Mouse (Mus musculus): ENCODE data around the gene Rad54l. TPM values are rescaled to one million over a fixed set of nuclear protein-coding genes. Genes with fewer than 3 reads are reported as not detected.
A peak's percentile ranks its signal among the peaks of the same experiment; 100 is the strongest.

Rad54l gene
- polyA plus RNA-seq, 1 experiment from 2014 or later: 79.2 TPM

DNA sequence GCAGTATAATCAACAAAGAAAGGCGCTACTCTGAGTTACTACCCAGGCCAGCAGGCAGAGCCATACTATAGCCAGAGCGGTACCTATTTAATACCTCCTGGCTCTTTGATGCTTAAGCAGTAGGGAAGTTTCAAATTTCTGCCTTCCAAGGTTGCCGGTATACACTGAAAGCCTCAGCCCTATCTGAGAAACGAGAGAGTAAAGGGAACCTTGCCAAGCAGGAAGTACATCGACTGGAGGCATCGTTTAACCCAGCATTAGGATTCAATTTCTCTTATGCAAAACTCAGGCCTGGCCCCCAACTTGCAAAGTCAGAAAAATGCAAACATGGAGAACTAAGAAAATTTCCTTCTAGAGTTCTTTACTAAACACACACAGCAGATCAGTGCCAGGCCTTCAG is 53.4 kb downstream of the Rad54l start:
- peaks cover 10% of the 10 kb centered on the region; the same call in 1 of the 2 replicates for H3K36me3 ChIP-seq (ENCODE audit: control insufficient read depth, insufficient read depth, low read length)
- ATAC-seq (replicated peaks; ENCODE audit: low FRiP score) (no peak), DNase-seq (ENCODE audit: low spot score) (no peak)
- no peak overlapping the region for H3K27ac ChIP-seq (ENCODE audit: low read depth, low read length)
- no peak overlapping the region for H3K4me2 ChIP-seq (ENCODE audit: low read depth, low read length, severe bottlenecking)
- H3K4me3 ChIP-seq (ENCODE audit: low read depth, low read length): no peak overlapping the region
- no peaks in the 10 kb centered on the region for H3K27me3 ChIP-seq (ENCODE audit: control insufficient read depth, insufficient read depth, low read length)
- WGBS: 94% methylated on average over 6 of the region's 6 CpGs
- H3K9ac ChIP-seq (ENCODE audit: low read length): no peak overlapping the region
- H3K9me3 ChIP-seq (ENCODE audit: control insufficient read depth, low read length): no peaks in the 10 kb centered on the region
- H3K4me1 ChIP-seq (replicated peaks; ENCODE audit: control insufficient read depth, insufficient read depth, low read length): no peaks in the 10 kb centered on the region

- H3K4me3 ChIP-seq (ENCODE audit: low read depth, low read length): no peak overlapping the region
- no peak overlapping the region for H3K4me2 ChIP-seq (ENCODE audit: low read depth, low read length, severe bottlenecking)
- H3K36me3 ChIP-seq (ENCODE audit: control insufficient read depth, insufficient read depth, low read length): peaks cover 9% of the 10 kb centered on the region; the same call in 1 of the 2 replicates
- ATAC-seq (replicated peaks; ENCODE audit: low FRiP score) (no peak), DNase-seq (ENCODE audit: low spot score) (no peak)
- H3K4me1 ChIP-seq (replicated peaks; ENCODE audit: control insufficient read depth, insufficient read depth, low read length): no peaks in the 10 kb centered on the region
- no peak overlapping the region for H3K9ac ChIP-seq (ENCODE audit: low read length)
- 58% methylated on average over 1 of the region's 1 CpGs for WGBS
- no peaks in the 10 kb centered on the region for H3K9me3 ChIP-seq (ENCODE audit: control insufficient read depth, low read length)
- H3K27ac ChIP-seq (ENCODE audit: low read depth, low read length): no peak overlapping the region
- H3K27me3 ChIP-seq (ENCODE audit: control insufficient read depth, insufficient read depth, low read length): no peaks in the 10 kb centered on the region
These were observed 59.6 kb downstream of the Rad54l start for GRCm38 (mm10) chr4:116063855-116064254.

DNA sequence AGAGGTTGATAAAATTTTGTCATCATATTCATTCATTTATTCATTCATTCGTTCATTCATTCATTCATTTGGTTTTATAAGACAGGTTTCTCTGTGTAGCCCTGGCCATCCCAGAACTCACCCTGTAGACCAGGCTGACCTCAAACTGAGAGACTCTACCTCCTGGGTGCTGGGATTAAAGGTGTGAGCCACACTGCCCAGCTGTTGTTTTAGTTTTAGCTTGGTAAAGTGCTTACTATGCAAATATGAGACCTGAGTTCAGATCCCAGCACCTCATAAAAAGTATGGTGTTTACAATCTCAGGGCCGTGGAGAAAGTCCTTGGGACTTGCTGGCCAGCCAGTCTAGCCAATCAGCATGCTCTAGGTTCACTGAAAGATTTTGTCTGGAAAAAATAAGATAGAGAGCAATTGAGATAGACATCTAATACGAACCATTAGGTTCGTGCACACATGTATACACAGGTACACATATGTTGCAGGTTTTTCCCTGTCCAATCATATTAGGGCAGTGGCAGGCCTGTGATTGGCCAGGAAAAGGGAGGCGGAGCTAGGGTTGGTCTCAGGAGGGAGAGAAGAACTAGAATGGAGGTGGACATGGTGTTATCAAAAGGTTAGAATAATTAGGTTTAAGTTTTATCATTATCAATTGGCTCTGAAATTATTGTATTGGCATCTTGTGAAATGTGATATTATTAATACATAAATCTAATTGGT is 64.3 kb downstream of the Rad54l start:
- DNase-seq (ENCODE audit: low spot score) (no peak), ATAC-seq (replicated peaks; ENCODE audit: low FRiP score) (no peak)
- Histone ChIP-seq H3K9me3 (ENCODE audit: control insufficient read depth, low read length) (no peaks in the 10 kb centered on the region), H3K4me1 (replicated peaks; ENCODE audit: control insufficient read depth, insufficient read depth, low read length) (no peaks in the 10 kb centered on the region), H3K9ac (ENCODE audit: low read length) (no peak overlapping the region), H3K27me3 (ENCODE audit: control insufficient read depth, insufficient read depth, low read length) (no peaks in the 10 kb centered on the region), H3K4me3 (ENCODE audit: low read depth, low read length) (no peak overlapping the region), H3K36me3 (ENCODE audit: control insufficient read depth, insufficient read depth, low read length) (no peaks in the 10 kb centered on the region), H3K27ac (ENCODE audit: low read depth, low read length) (no peak overlapping the region), H3K4me2 (ENCODE audit: low read depth, low read length, severe bottlenecking) (no peak overlapping the region)
- whole genome bisulfite sequencing: 81% methylated on average over 5 of the region's 5 CpGs

DNA sequence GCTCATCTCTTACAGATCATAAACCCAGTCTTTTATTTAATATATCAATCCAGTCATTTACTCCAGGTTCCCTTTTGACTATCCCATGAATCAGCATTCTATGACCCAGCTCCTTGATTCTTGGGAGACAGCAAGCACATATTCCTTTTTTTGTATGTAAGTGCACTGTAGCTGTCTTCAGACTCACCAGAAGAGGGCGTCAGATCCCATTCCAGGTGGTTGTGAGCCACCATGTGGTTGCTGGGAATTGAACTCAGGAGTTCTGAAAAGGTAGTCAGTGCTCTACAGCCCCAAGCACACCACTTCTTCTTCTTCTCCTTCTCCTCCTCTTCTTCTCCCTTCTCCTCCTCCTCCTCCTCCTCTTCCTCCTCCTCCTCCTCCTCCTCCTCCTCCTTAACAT is 65.9 kb downstream of the Rad54l start:
- WGBS: 4% methylated on average over 1 of the region's 1 CpGs
- ATAC-seq (replicated peaks; ENCODE audit: low FRiP score) (no peak), DNase-seq (ENCODE audit: low spot score) (no peak)
- no peak overlapping the region for H3K27ac ChIP-seq (ENCODE audit: low read depth, low read length)
- H3K4me2 ChIP-seq (ENCODE audit: low read depth, low read length, severe bottlenecking): no peak overlapping the region
- no peaks in the 10 kb centered on the region for H3K9me3 ChIP-seq (ENCODE audit: control insufficient read depth, low read length)
- H3K36me3 ChIP-seq (ENCODE audit: control insufficient read depth, insufficient read depth, low read length): no peaks in the 10 kb centered on the region
- no peaks in the 10 kb centered on the region; the same call in 1 of the 2 replicates for H3K4me1 ChIP-seq (replicated peaks; ENCODE audit: control insufficient read depth, insufficient read depth, low read length)
- no peaks in the 10 kb centered on the region for H3K27me3 ChIP-seq (ENCODE audit: control insufficient read depth, insufficient read depth, low read length)
- H3K4me3 ChIP-seq (ENCODE audit: low read depth, low read length): no peak overlapping the region
- H3K9ac ChIP-seq (ENCODE audit: low read length): no peak overlapping the region

GRCm38 (mm10) chr4:116053399-116053961 is 70.0 kb downstream of the Rad54l start, which contains the start of gene Nsun4:
Gene Nsun4, minus strand, starts transcription at chr4:116053876.
- WGBS: under 1% methylated on average over 35 of the region's 35 CpGs

GRCm38 (mm10) chr4:116052526-116053293 is 70.8 kb downstream of the Rad54l start:
- Histone ChIP-seq H3K9me3 (ENCODE audit: control insufficient read depth, low read length) (no peaks in the 10 kb centered on the region), H3K4me2 (ENCODE audit: low read depth, low read length, severe bottlenecking) (peak overlapping the region; percentile 88), H3K4me3 (ENCODE audit: low read depth, low read length) (peak overlapping the region; percentile 52), H3K4me1 (replicated peaks; ENCODE audit: control insufficient read depth, insufficient read depth, low read length) (no peaks in the 10 kb centered on the region; the same call in 1 of the 2 replicates), H3K27me3 (ENCODE audit: control insufficient read depth, insufficient read depth, low read length) (no peaks in the 10 kb centered on the region), H3K36me3 (ENCODE audit: control insufficient read depth, insufficient read depth, low read length) (no peaks in the 10 kb centered on the region), H3K27ac (ENCODE audit: low read depth, low read length) (no peak overlapping the region), H3K9ac (ENCODE audit: low read length) (peak overlapping the region; percentile 58)
- peak; percentile 45 for ATAC-seq (replicated peaks; ENCODE audit: low FRiP score)
- peak; percentile 59 for DNase-seq (ENCODE audit: low spot score)
- 13% methylated on average over 21 of the region's 22 CpGs for WGBS

More at GRCm38 (mm10) chr4:116053399-116053961, 70.0 kb downstream of the Rad54l start, which contains the start of gene Nsun4:
- Histone ChIP-seq H3K9me3 (ENCODE audit: control insufficient read depth, low read length) (no peaks in the 10 kb centered on the region), H3K4me1 (replicated peaks; ENCODE audit: control insufficient read depth, insufficient read depth, low read length) (no peaks in the 10 kb centered on the region; the same call in 1 of the 2 replicates), H3K36me3 (ENCODE audit: control insufficient read depth, insufficient read depth, low read length) (no peaks in the 10 kb centered on the region), H3K27ac (ENCODE audit: low read depth, low read length) (peak within 1 kb of the TSS; percentile 86), H3K9ac (ENCODE audit: low read length) (peak within 1 kb of the TSS; percentile 58), H3K27me3 (ENCODE audit: control insufficient read depth, insufficient read depth, low read length) (no peaks in the 10 kb centered on the region), H3K4me3 (ENCODE audit: low read depth, low read length) (peak within 1 kb of the TSS; percentile 52), H3K4me2 (ENCODE audit: low read depth, low read length, severe bottlenecking) (peak within 1 kb of the TSS; percentile 88)
- ATAC-seq (replicated peaks; ENCODE audit: low FRiP score): peak; percentile 94
- DNase-seq (ENCODE audit: low spot score): peak; percentile 92

DNA sequence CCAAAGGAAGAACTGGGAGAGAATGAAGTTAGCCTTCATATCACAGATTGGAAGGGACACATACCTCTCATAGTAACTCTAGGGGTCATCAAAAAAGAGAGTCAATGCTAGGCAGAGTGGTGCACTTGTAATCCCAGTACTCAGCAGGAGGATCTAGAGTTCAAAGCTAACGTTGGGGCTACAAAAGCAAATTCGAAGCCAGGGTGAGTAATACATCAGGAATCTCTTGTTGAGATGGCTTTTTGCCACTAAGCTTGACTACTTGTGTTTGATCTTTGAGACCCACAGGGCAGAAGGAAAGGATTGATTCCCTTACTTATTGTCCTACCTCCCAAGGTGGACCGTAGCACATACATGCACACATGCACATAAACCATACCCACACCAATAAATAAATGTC is 74.3 kb downstream of the Rad54l start:
- Histone ChIP-seq H3K4me3 (ENCODE audit: low read depth, low read length) (no peak overlapping the region), H3K9ac (ENCODE audit: low read length) (no peak overlapping the region), H3K36me3 (ENCODE audit: control insufficient read depth, insufficient read depth, low read length) (no peaks in the 10 kb centered on the region), H3K9me3 (ENCODE audit: control insufficient read depth, low read length) (no peaks in the 10 kb centered on the region), H3K4me1 (replicated peaks; ENCODE audit: control insufficient read depth, insufficient read depth, low read length) (no peaks in the 10 kb centered on the region; the same call in 1 of the 2 replicates), H3K27ac (ENCODE audit: low read depth, low read length) (no peak overlapping the region), H3K27me3 (ENCODE audit: control insufficient read depth, insufficient read depth, low read length) (no peaks in the 10 kb centered on the region), H3K4me2 (ENCODE audit: low read depth, low read length, severe bottlenecking) (no peak overlapping the region)
- no peak for ATAC-seq (replicated peaks; ENCODE audit: low FRiP score)
- WGBS: 90% methylated on average over 3 of the region's 3 CpGs
- no peak for DNase-seq (ENCODE audit: low spot score)

DNA sequence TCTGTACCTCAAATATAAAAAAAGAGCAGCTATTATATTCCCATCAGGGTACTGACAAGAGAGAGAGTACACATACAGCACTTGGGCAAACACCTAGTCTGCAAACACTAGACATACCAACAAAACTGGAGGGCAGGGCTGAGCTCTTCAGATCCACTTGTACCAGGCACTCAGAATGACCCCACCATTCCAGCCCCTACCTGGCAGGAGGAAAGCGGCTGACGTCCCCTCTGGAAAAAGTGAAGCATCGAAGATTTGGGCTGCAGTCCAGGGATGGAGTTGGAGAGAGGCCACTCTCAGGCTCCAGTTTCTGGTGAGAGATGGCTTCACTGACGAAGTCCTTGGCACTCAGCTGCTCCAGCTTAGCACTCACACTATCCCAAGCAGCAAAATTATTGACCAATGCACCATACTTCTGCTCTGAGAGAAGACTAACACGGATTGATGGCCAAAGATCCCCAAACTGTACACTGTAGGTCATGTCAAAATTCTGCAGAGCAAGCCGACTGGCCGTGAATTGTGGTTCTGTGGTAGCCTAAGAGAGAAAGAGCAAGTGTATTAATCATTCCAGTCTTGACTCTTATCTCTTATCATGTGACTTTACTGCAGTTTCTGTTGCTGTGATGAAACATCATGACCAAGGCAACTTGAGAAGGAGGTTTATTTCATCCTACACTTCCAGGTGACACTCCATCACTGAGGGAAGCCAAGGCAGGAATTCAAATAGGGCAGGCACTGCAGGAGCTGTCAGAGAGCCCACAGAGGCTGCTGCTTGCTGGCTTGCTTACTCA is 75.2 kb downstream of the Rad54l start:
- H3K36me3 ChIP-seq (ENCODE audit: control insufficient read depth, insufficient read depth, low read length): no peaks in the 10 kb centered on the region
- DNase-seq (ENCODE audit: low spot score) (no peak), ATAC-seq (replicated peaks; ENCODE audit: low FRiP score) (no peak)
- H3K4me1 ChIP-seq (replicated peaks; ENCODE audit: control insufficient read depth, insufficient read depth, low read length): no peaks in the 10 kb centered on the region; the same call in 1 of the 2 replicates
- H3K27ac ChIP-seq (ENCODE audit: low read depth, low read length): no peak overlapping the region
- no peaks in the 10 kb centered on the region for H3K27me3 ChIP-seq (ENCODE audit: control insufficient read depth, insufficient read depth, low read length)
- 80% methylated on average over 7 of the region's 7 CpGs for WGBS
- H3K4me2 ChIP-seq (ENCODE audit: low read depth, low read length, severe bottlenecking): no peak overlapping the region
- H3K9me3 ChIP-seq (ENCODE audit: control insufficient read depth, low read length): no peaks in the 10 kb centered on the region
- H3K4me3 ChIP-seq (ENCODE audit: low read depth, low read length): no peak overlapping the region
- H3K9ac ChIP-seq (ENCODE audit: low read length): no peak overlapping the region
